Mouse (Mus musculus) liver, adult 2 months (tissue): ENCODE results near the gene Actr2. TPM values are rescaled to one million over a fixed set of nuclear protein-coding genes. Genes with fewer than 3 reads are reported as not detected.
A peak's percentile ranks its signal among the peaks of the same experiment; 100 is the strongest.

Experiments
- DNase-seq: peaks from one replicate; pipeline ENCODE4 v3.0.0-alpha.2; 2011; ENCODE audit warnings: low read depth, low spot score; ENCODE audit errors: extremely low read depth
- H3K27ac ChIP-seq: fragments of 200-500 bp; replicated peaks from 2 replicates; pipeline ENCODE4 v1.5.1; 2012; ENCODE audit warnings: low read depth, mild to moderate bottlenecking, control low read depth, inconsistent platforms, low read length; ENCODE audit not compliant: insufficient read depth
- H3K27me3 ChIP-seq: fragments of 200-500 bp; 2 replicates; pipeline ENCODE4 v1.6.1; 2012; ENCODE audit warnings: mild to moderate bottlenecking, moderate library complexity, low read length, inconsistent platforms; ENCODE audit not compliant: control insufficient read depth, insufficient read depth
- H3K36me3 ChIP-seq: fragments of 200-500 bp; 2 replicates; pipeline ENCODE4 v1.6.1; 2012; ENCODE audit warnings: low read length, inconsistent platforms; ENCODE audit not compliant: control insufficient read depth, insufficient read depth
- H3K4me1 ChIP-seq: fragments of 200-500 bp; 2 replicates; pipeline ENCODE4 v1.6.1; 2011; ENCODE audit warnings: low read length; ENCODE audit not compliant: control insufficient read depth, insufficient read depth
- H3K4me3 ChIP-seq: fragments of 200-500 bp; 2 replicates; pipeline ENCODE4 v1.5.1; 2011; ENCODE audit warnings: low read depth, mild to moderate bottlenecking, control low read depth, low read length, moderate library complexity; ENCODE audit not compliant: insufficient read depth
- H3K79me2 ChIP-seq: fragments of 200-500 bp; 2 replicates; pipeline ENCODE4 v1.6.1; 2012; ENCODE audit warnings: inconsistent platforms, mild to moderate bottlenecking, low read length, moderate library complexity; ENCODE audit not compliant: control insufficient read depth, insufficient read depth
- H3K9ac ChIP-seq: fragments of 200-500 bp; 2 replicates; pipeline ENCODE4 v1.6.1; 2012; ENCODE audit warnings: low read depth, mild to moderate bottlenecking, control low read depth, inconsistent platforms, low read length
- CTCF ChIP-seq: fragments of 200-500 bp; IDR thresholded peaks from 2 replicates; pipeline ENCODE4 v1.5.1; 2011; ENCODE audit warnings: low read depth, low read length, control low read depth
- POLR2A ChIP-seq: fragments of 200-500 bp; IDR thresholded peaks from 2 replicates; pipeline ENCODE4 v1.6.1; 2011; ENCODE audit warnings: low read length, control low read depth; ENCODE audit not compliant: insufficient read depth; ENCODE audit errors: extremely low read depth
- WGBS: fragments of 180-500 bp; shearing (Covaris S2); methylation state at CpG from one replicate; pipeline ENCODE4 v1.1.7; 2018; 5-methylcytosine and 5-hydroxymethylcytosine counted together
- polyA plus RNA-seq: library from polyadenylated mRNA; depleted of rRNA; stranded (reverse); fragments of >200 nt; gene quantifications from 2 replicates; pipeline ENCODE4 v1.2.3, GENCODE M21; 2012
- total RNA-seq: library from RNA; depleted of rRNA; stranded (reverse); fragments of >200 nt; gene quantifications from 2 replicates; pipeline ENCODE4 v1.2.3, GENCODE M21; 2014

Actr2 gene
- total and polyA plus RNA-seq, 2 experiments, result 16.6 to 67.3 TPM

GRCm38 (mm10) chr11:20107683-20108082, 5.0 kb downstream of the Actr2 start:
- DNase-seq, result peak; percentile 17

GRCm38 (mm10) chr11:20106946-20107345, 5.8 kb downstream of the Actr2 start:
- no peak for DNase-seq
- H3K4me1 ChIP-seq, result peaks cover 7% of the 10 kb centered on the region
- no peaks in the 10 kb centered on the region for H3K36me3 ChIP-seq
- WGBS, result 78% methylated on average over 3 of the region's 3 CpGs
- H3K79me2 ChIP-seq, result peaks cover 22% of the 10 kb centered on the region
- no peaks in the 10 kb centered on the region for H3K27me3 ChIP-seq
- TF ChIP-seq CTCF (no peak), POLR2A (no peak)
- peak overlapping the region; percentile 47; the same call in 1 of the 2 replicates for H3K9ac ChIP-seq
- H3K27ac ChIP-seq, result no peak overlapping the region
- H3K4me3 ChIP-seq, result no peak overlapping the region

More at GRCm38 (mm10) chr11:20107683-20108082, 5.0 kb downstream of the Actr2 start:
- H3K4me1 ChIP-seq, result peaks cover 7% of the 10 kb centered on the region
- H3K79me2 ChIP-seq, result peaks cover 22% of the 10 kb centered on the region
- TF ChIP-seq POLR2A, result no peak
- TF ChIP-seq CTCF, result no peak
- H3K36me3 ChIP-seq, result no peaks in the 10 kb centered on the region
- H3K9ac ChIP-seq, result no peak overlapping the region
- H3K27ac ChIP-seq, result no peak overlapping the region
- 85% methylated on average over 4 of the region's 4 CpGs for WGBS
- no peaks in the 10 kb centered on the region for H3K27me3 ChIP-seq
- H3K4me3 ChIP-seq, result no peak overlapping the region

DNA sequence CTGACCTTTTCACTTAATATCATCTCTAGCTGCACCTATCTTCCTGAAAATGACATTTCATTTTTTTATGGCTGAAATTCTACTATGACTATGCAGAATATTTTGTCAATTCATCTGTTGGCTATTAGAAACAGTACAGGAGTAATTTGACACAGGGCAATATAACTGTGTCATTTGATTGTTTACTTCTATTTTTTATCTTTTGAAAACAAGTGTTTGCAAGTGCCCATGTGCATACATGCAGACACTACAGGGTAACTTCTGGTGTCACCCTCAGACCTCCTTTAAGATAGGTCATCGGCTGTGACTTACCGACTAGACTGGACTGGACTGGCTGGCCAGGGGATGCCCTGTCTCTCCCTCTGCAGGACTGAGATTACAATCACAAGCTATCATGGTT, 8.8 kb downstream of the Actr2 start:
- Histone ChIP-seq H3K4me1 (peaks cover 3% of the 10 kb centered on the region; the same call in 1 of the 2 replicates), H3K36me3 (peaks cover 9% of the 10 kb centered on the region; the same call in 1 of the 2 replicates), H3K27me3 (no peaks in the 10 kb centered on the region), H3K4me3 (no peak overlapping the region), H3K79me2 (peaks cover 17% of the 10 kb centered on the region), H3K27ac (no peak overlapping the region), H3K9ac (no peak overlapping the region)
- DNase-seq, result no peak
- TF ChIP-seq POLR2A, result no peak
- no peak for TF ChIP-seq CTCF
- WGBS, result 83% methylated on average over 2 of the region's 2 CpGs

- TF ChIP-seq CTCF, result no peak
- no peak for TF ChIP-seq POLR2A
- Histone ChIP-seq H3K9ac (no peak overlapping the region), H3K36me3 (peaks cover 28% of the 10 kb centered on the region), H3K27me3 (no peaks in the 10 kb centered on the region), H3K27ac (no peak overlapping the region), H3K79me2 (no peaks in the 10 kb centered on the region), H3K4me3 (no peak overlapping the region), H3K4me1 (no peaks in the 10 kb centered on the region)
- no peak for DNase-seq
These were observed 26.4 kb downstream of the Actr2 start for GRCm38 (mm10) chr11:20086306-20086705.

- WGBS, result 100% methylated on average over 2 of the region's 2 CpGs
- H3K79me2 ChIP-seq, result no peaks in the 10 kb centered on the region
- no peak overlapping the region for H3K4me3 ChIP-seq
- no peak for DNase-seq
- TF ChIP-seq POLR2A, result no peak
- TF ChIP-seq CTCF, result no peak
- H3K27me3 ChIP-seq, result no peaks in the 10 kb centered on the region
- peaks cover 28% of the 10 kb centered on the region for H3K36me3 ChIP-seq
- H3K27ac ChIP-seq, result no peak overlapping the region
- no peaks in the 10 kb centered on the region for H3K4me1 ChIP-seq
- H3K9ac ChIP-seq, result no peak overlapping the region
These were observed 27.1 kb downstream of the Actr2 start for GRCm38 (mm10) chr11:20085635-20086034.

DNA sequence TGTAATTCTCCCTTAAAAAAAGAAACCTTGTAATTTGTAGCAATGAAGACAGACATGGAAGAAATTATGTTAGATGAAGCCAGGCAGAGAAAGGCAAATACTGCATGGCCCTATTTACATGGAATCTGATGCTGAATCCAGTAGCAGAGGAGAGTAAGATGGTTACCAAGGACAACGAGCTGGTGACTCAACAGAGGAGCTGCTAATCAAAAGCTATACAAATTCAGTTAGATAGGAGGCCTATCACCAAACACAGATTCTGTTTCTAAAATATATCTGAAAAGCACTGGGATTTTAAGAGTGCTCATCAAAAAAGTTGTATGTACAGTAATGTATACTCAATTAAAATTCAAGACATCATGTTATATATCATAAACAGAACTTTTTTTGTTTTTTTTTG, 37.3 kb downstream of the Actr2 start:
- Histone ChIP-seq H3K4me3 (no peak overlapping the region), H3K4me1 (no peaks in the 10 kb centered on the region), H3K27me3 (no peaks in the 10 kb centered on the region), H3K27ac (no peak overlapping the region), H3K36me3 (peaks cover 61% of the 10 kb centered on the region), H3K79me2 (no peaks in the 10 kb centered on the region; the same call in 1 of the 2 replicates), H3K9ac (no peak overlapping the region)
- no peak for DNase-seq
- TF ChIP-seq CTCF (no peak), POLR2A (no peak)
- 71% methylated on average over 1 of the region's 1 CpGs for WGBS
